Mouse (Mus musculus) frontal cortex, adult 2 months (tissue): ENCODE results near the gene Psmd10. TPM values are rescaled to one million over a fixed set of nuclear protein-coding genes. Genes with fewer than 3 reads are reported as not detected.

Source experiments
- DNase-seq, 2 experiments: peaks; one replicate each; pipeline ENCODE4 v3.0.0; 2022; ENCODE audit warnings: low spot score in 1 of 2; ENCODE audit errors: extremely low spot score in 1 of 2
- polyA plus RNA-seq: library from polyadenylated mRNA; depleted of rRNA; stranded (reverse); fragments of >200 nt; gene quantifications from 2 replicates; pipeline ENCODE4 v1.2.3, GENCODE M21; 2012; rRNA removed

Gene Psmd10
- polyA plus RNA-seq = 15.5 and 17.8 TPM in 2 replicates

GRCm38 (mm10) chrX:140956272-140956940 lies at the start of gene Psmd10, which contains the start of gene Atg4a:
Gene Psmd10, minus strand, starts transcription at chrX:140956728.
Gene Atg4a, plus strand, starts transcription at chrX:140956907.
- DNase-seq = peak; percentile 94 to 95

GRCm38 (mm10) chrX:140998885-140999284 lies 42.4 kb upstream of the Psmd10 start:
- no peak for DNase-seq

GRCm38 (mm10) chrX:140997912-140998545 lies 41.5 kb upstream of the Psmd10 start:
- no peak for DNase-seq

- no peak for DNase-seq
Observed at GRCm38 (mm10) chrX:140996909-140997516, 40.5 kb upstream of the Psmd10 start.

- DNase-seq = no peak
Observed at GRCm38 (mm10) chrX:140985256-140985655, 28.7 kb upstream of the Psmd10 start.

GRCm38 (mm10) chrX:140984795-140985194 lies 28.3 kb upstream of the Psmd10 start:
- DNase-seq = no peak

- DNase-seq = no peak
Observed at GRCm38 (mm10) chrX:140983206-140983960, 26.9 kb upstream of the Psmd10 start.

- DNase-seq = no peak
Observed at GRCm38 (mm10) chrX:140980163-140980562, 23.6 kb upstream of the Psmd10 start.

- peak; percentile 16 to 56 for DNase-seq
Observed at GRCm38 (mm10) chrX:140979546-140979945, 23.0 kb upstream of the Psmd10 start.

GRCm38 (mm10) chrX:140978943-140979342 lies 22.4 kb upstream of the Psmd10 start:
- DNase-seq = no peak

GRCm38 (mm10) chrX:140956959-140957358 lies 431 bp upstream of the Psmd10 start:
- peak in 1 of 2 experiments; percentile 1 for DNase-seq

- DNase-seq = no peak
Observed at GRCm38 (mm10) chrX:140953618-140954017, 2.9 kb downstream of the Psmd10 start.

GRCm38 (mm10) chrX:140936271-140936670 lies 20.3 kb downstream of the Psmd10 start:
- DNase-seq = no peak

- DNase-seq = no peak
Observed at GRCm38 (mm10) chrX:140933263-140933662, 23.3 kb downstream of the Psmd10 start.

- DNase-seq = peak in 1 of 2 experiments; percentile 17
Observed at GRCm38 (mm10) chrX:140932066-140932465, 24.5 kb downstream of the Psmd10 start.

GRCm38 (mm10) chrX:140921321-140921720 lies 35.2 kb downstream of the Psmd10 start:
- peak; percentile 0 to 11 for DNase-seq

GRCm38 (mm10) chrX:140907360-140907759 lies 49.2 kb downstream of the Psmd10 start, which contains the start of gene Vsig1:
Gene Vsig1, plus strand, starts transcription at chrX:140907608.
- DNase-seq = no peak

- DNase-seq = no peak
Observed at GRCm38 (mm10) chrX:140903487-140903886, 53.0 kb downstream of the Psmd10 start.
